Mouse (Mus musculus): ENCODE measurements around the gene Ubxn2a. TPM values are rescaled to one million over a fixed set of nuclear protein-coding genes. Genes with fewer than 3 reads are reported as not detected.

Gene Ubxn2a
- polyA plus RNA-seq, 1 experiment: 69.4 TPM

DNA sequence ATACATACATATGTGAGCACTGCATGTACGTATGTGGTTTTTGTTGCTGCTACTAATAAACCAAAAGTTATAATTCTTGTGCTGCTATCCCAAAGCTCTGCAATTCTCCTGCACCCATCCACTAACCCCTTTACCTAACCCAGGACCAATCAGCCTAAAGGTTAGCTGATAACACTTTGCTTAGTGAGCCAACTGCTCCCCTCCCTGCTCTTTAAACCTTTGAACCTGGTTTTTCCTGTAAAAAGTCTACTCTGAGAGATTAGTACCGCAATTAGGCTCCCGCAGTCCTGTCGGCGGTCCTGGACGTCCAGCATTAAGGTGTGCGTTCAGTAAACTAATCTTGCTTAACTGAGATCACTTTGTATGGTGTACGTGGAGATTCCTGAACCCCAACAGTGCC is 31.9 kb downstream of the Ubxn2a start:
- H3K36me3 ChIP-seq (ENCODE audit: control insufficient read depth, insufficient read depth, low read length, poor library complexity, severe bottlenecking): peaks cover 6% of the 10 kb centered on the region
- H3K9me3 ChIP-seq (replicated peaks; ENCODE audit: control insufficient read depth, insufficient read depth, low read length, poor library complexity, severe bottlenecking): no peaks in the 10 kb centered on the region
- H3K4me3 ChIP-seq (ENCODE audit: low read depth, low read length): no peak overlapping the region
- H3K9ac ChIP-seq (ENCODE audit: low read depth, poor library complexity, severe bottlenecking): no peak overlapping the region
- TF ChIP-seq CTCF (IDR thresholded peaks at IDR 0.05; ENCODE audit: low read depth, low read length): no peak
- no peak for TF ChIP-seq POLR2A (IDR thresholded peaks at IDR 0.05; ENCODE audit: insufficient read depth, low read length)
- no peak for TF ChIP-seq EP300 (IDR thresholded peaks at IDR 0.05; ENCODE audit: insufficient read depth, low read depth, low read length)
- no peaks in the 10 kb centered on the region for H3K4me1 ChIP-seq (ENCODE audit: control insufficient read depth, insufficient read depth, low read length)
- no peaks in the 10 kb centered on the region for H3K27me3 ChIP-seq (ENCODE audit: control insufficient read depth, insufficient read depth, low read length, poor library complexity, severe bottlenecking)
- no peak overlapping the region for H3K27ac ChIP-seq (ENCODE audit: insufficient read depth, low read length)

DNA sequence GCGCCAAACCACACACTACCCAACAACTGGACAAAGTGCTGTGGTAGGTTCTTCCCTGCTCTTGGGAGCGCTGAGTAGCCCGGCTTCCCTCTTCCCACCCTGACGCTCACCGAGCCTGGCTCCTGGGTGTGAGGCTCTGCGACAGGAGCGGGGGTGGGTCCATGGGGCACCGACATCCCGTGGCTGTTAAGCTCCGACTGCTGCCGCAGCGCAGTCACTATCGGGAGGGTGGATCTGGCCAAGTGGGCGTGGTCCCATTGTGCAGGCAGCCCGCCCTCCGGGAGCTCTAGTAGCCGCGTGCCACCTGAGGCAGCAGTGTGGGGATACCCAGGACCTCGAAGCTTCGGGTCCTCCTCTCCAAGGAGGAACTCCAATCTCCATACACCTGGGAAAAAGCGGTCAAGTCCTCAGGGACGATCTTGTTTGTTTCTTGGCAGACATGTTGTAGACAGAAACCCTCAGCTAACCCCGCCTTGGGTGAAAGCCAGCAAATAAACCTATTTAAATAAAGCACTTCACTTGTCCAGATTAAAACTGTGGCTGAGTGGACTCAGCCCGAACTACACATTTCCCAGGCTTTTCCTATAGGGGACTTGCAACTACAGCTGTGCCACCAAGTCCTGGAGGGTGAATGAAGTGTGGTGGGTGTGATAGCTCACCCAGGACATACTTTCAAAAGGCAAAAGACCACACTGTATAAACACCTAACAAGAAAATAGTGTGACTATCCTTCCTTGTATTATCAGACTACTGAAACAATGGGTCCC is 33.2 kb downstream of the Ubxn2a start, which contains the start of gene Mfsd2b:
TSS of gene Mfsd2b (minus strand) at position 199 of the 767 bp plus-strand sequence.
- TF ChIP-seq CTCF (IDR thresholded peaks at IDR 0.05; ENCODE audit: low read depth, low read length) (no peak), POLR2A (IDR thresholded peaks at IDR 0.05; ENCODE audit: insufficient read depth, low read length) (no peak), EP300 (IDR thresholded peaks at IDR 0.05; ENCODE audit: insufficient read depth, low read depth, low read length) (0 out of 2 replicates have a peak, but pooled peaks have one; percentile 9)

DNA sequence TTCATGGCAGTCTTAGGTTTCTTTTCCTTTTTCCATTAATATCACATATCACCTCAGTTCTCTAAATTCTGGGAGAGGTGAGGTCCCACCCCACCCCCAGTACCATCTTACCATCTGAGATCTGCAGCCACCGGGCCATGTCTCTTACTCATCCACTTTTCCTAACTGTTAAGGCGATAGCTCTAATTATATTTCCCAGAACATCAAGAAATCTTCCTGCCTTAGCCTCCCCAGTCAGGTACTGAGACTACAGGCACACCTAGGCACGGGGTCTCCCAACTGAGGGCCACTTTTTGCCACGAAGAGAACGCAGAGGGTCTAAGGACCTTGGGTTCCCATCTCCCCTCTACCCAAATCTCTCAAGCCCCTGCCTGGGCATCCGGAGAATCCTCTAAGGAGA is 34.0 kb downstream of the Ubxn2a start:
- Histone ChIP-seq H3K27ac (ENCODE audit: insufficient read depth, low read length) (no peak overlapping the region), H3K36me3 (ENCODE audit: control insufficient read depth, insufficient read depth, low read length, poor library complexity, severe bottlenecking) (no peaks in the 10 kb centered on the region), H3K9ac (ENCODE audit: low read depth, poor library complexity, severe bottlenecking) (no peak overlapping the region), H3K9me3 (replicated peaks; ENCODE audit: control insufficient read depth, insufficient read depth, low read length, poor library complexity, severe bottlenecking) (no peaks in the 10 kb centered on the region), H3K4me3 (ENCODE audit: low read depth, low read length) (no peak overlapping the region), H3K4me1 (ENCODE audit: control insufficient read depth, insufficient read depth, low read length) (no peaks in the 10 kb centered on the region), H3K27me3 (ENCODE audit: control insufficient read depth, insufficient read depth, low read length, poor library complexity, severe bottlenecking) (no peaks in the 10 kb centered on the region)
- TF ChIP-seq EP300 (IDR thresholded peaks at IDR 0.05; ENCODE audit: insufficient read depth, low read depth, low read length): no peak
- TF ChIP-seq POLR2A (IDR thresholded peaks at IDR 0.05; ENCODE audit: insufficient read depth, low read length): no peak
- no peak for TF ChIP-seq CTCF (IDR thresholded peaks at IDR 0.05; ENCODE audit: low read depth, low read length)

More for the DNA sequence above, 33.2 kb downstream of the Ubxn2a start, which contains the start of gene Mfsd2b:
- H3K9me3 ChIP-seq (replicated peaks; ENCODE audit: control insufficient read depth, insufficient read depth, low read length, poor library complexity, severe bottlenecking): no peaks in the 10 kb centered on the region
- no peak within 1 kb of the TSS for H3K27ac ChIP-seq (ENCODE audit: insufficient read depth, low read length)
- H3K27me3 ChIP-seq (ENCODE audit: control insufficient read depth, insufficient read depth, low read length, poor library complexity, severe bottlenecking): no peaks in the 10 kb centered on the region
- H3K4me1 ChIP-seq (ENCODE audit: control insufficient read depth, insufficient read depth, low read length): no peaks in the 10 kb centered on the region
- H3K9ac ChIP-seq (ENCODE audit: low read depth, poor library complexity, severe bottlenecking): no peak within 1 kb of the TSS
- H3K4me3 ChIP-seq (ENCODE audit: low read depth, low read length): peak within 1 kb of the TSS; percentile 28
- H3K36me3 ChIP-seq (ENCODE audit: control insufficient read depth, insufficient read depth, low read length, poor library complexity, severe bottlenecking): no peaks in the 10 kb centered on the region

DNA sequence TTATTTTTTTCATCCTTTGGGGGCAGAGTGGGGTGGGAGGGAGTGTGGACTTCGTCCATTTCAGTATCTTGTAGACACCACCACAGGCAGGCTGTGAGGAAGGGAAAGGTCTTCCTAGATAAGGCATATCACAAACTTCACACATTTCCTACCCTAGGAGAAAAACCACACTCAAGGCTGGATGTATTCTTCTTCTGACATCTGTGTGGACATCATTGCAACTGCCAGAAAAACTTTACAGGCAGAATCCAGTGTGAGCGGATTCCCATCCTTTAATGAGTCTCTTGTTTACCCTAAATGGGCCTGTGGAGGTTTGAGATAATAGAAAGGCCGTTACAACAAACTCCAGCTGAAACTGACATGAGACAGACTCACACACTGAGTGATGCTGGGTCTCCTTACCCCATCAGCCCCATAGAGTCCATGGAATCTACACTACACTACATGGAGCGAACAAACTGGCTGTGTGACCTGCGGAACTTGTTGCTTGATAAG is 34.5 kb downstream of the Ubxn2a start:
- Histone ChIP-seq H3K9me3 (replicated peaks; ENCODE audit: control insufficient read depth, insufficient read depth, low read length, poor library complexity, severe bottlenecking) (no peaks in the 10 kb centered on the region), H3K27ac (ENCODE audit: insufficient read depth, low read length) (no peak overlapping the region), H3K36me3 (ENCODE audit: control insufficient read depth, insufficient read depth, low read length, poor library complexity, severe bottlenecking) (no peaks in the 10 kb centered on the region), H3K9ac (ENCODE audit: low read depth, poor library complexity, severe bottlenecking) (no peak overlapping the region), H3K4me3 (ENCODE audit: low read depth, low read length) (no peak overlapping the region), H3K27me3 (ENCODE audit: control insufficient read depth, insufficient read depth, low read length, poor library complexity, severe bottlenecking) (no peaks in the 10 kb centered on the region), H3K4me1 (ENCODE audit: control insufficient read depth, insufficient read depth, low read length) (no peaks in the 10 kb centered on the region)
- TF ChIP-seq CTCF (IDR thresholded peaks at IDR 0.05; ENCODE audit: low read depth, low read length): no peak
- no peak for TF ChIP-seq EP300 (IDR thresholded peaks at IDR 0.05; ENCODE audit: insufficient read depth, low read depth, low read length)
- no peak for TF ChIP-seq POLR2A (IDR thresholded peaks at IDR 0.05; ENCODE audit: insufficient read depth, low read length)

DNA sequence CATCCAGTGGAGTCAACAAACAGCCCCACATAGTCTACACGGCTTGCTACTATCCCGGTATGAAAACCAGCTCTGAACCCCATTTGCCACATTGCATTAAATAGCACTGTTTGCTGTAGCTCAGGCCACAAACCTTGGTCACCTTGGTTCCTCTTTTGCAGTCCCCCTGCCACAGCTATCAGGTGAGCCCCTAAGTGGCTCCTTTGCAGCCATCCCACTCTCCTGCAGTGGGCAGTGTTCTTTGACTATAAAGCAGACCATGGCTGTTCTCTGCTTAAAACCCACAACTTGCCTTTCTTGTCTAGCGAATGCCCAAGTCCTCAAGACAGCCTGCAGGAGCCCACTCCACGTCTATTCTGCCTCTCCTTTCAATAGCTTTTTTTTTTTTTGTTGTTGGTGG is 35.2 kb downstream of the Ubxn2a start:
- Histone ChIP-seq H3K4me1 (ENCODE audit: control insufficient read depth, insufficient read depth, low read length) (no peaks in the 10 kb centered on the region), H3K36me3 (ENCODE audit: control insufficient read depth, insufficient read depth, low read length, poor library complexity, severe bottlenecking) (no peaks in the 10 kb centered on the region), H3K9ac (ENCODE audit: low read depth, poor library complexity, severe bottlenecking) (no peak overlapping the region), H3K27me3 (ENCODE audit: control insufficient read depth, insufficient read depth, low read length, poor library complexity, severe bottlenecking) (no peaks in the 10 kb centered on the region), H3K27ac (ENCODE audit: insufficient read depth, low read length) (no peak overlapping the region), H3K9me3 (replicated peaks; ENCODE audit: control insufficient read depth, insufficient read depth, low read length, poor library complexity, severe bottlenecking) (no peaks in the 10 kb centered on the region), H3K4me3 (ENCODE audit: low read depth, low read length) (no peak overlapping the region)
- no peak for TF ChIP-seq EP300 (IDR thresholded peaks at IDR 0.05; ENCODE audit: insufficient read depth, low read depth, low read length)
- no peak for TF ChIP-seq CTCF (IDR thresholded peaks at IDR 0.05; ENCODE audit: low read depth, low read length)
- TF ChIP-seq POLR2A (IDR thresholded peaks at IDR 0.05; ENCODE audit: insufficient read depth, low read length): no peak

GRCm38 (mm10) chr12:4871260-4871659 is 36.2 kb downstream of the Ubxn2a start:
- H3K27ac ChIP-seq (ENCODE audit: insufficient read depth, low read length): no peak overlapping the region
- H3K4me3 ChIP-seq (ENCODE audit: low read depth, low read length): no peak overlapping the region
- no peaks in the 10 kb centered on the region for H3K27me3 ChIP-seq (ENCODE audit: control insufficient read depth, insufficient read depth, low read length, poor library complexity, severe bottlenecking)
- H3K4me1 ChIP-seq (ENCODE audit: control insufficient read depth, insufficient read depth, low read length): no peaks in the 10 kb centered on the region
- no peak overlapping the region for H3K9ac ChIP-seq (ENCODE audit: low read depth, poor library complexity, severe bottlenecking)
- TF ChIP-seq POLR2A (IDR thresholded peaks at IDR 0.05; ENCODE audit: insufficient read depth, low read length) (no peak), EP300 (IDR thresholded peaks at IDR 0.05; ENCODE audit: insufficient read depth, low read depth, low read length) (no peak), CTCF (IDR thresholded peaks at IDR 0.05; ENCODE audit: low read depth, low read length) (no peak)
- no peaks in the 10 kb centered on the region for H3K36me3 ChIP-seq (ENCODE audit: control insufficient read depth, insufficient read depth, low read length, poor library complexity, severe bottlenecking)
- H3K9me3 ChIP-seq (replicated peaks; ENCODE audit: control insufficient read depth, insufficient read depth, low read length, poor library complexity, severe bottlenecking): no peaks in the 10 kb centered on the region
